Comparison of ENCODE assay signal across 22 mouse cellular contexts in the genomic region with DNA sequence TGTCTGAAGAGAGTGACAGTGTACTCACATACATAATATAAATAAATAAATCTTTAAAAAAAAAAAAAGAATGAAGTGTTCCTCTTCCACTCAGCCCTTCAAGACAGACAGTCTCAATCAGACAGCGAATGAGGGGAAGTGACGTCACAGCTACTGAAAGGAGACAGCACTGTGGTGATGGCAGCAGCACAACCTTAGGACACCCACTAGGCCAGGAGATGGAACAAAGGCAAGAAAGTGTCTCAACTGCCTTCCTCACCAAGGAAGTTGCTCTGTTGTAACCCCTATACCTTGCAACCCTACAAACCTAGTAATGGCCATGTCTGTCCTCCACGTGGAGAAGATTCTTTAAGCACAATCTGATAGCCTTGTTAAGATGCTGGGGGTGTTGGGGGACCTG.
"Had no signal": no experiment of that assay in that cellular context is flagged by ENCODE, and none has a peak within 500 bp of the region (broad histone marks: within the 10 kb centered on the region; RNA-seq: fewer than 3 reads in every experiment).

No protein-coding gene starts in this region.

- H3K4me1 ChIP-seq: neural tube, embryonic 15.5 days; stomach, embryonic 15.5 days had no signal

- DNase-seq: lung, adult 18-20 months; lung, embryonic 14.5 days; lung, postnatal 10 days; lung, postnatal 4 days; midbrain, embryonic 14.5 days; retina, postnatal 1 day; right cerebral cortex, adult 18-20 months; right cerebral cortex, postnatal 25 days; right cerebral cortex, postnatal 4 days; spleen, adult 18-20 months; thymus, adult 2 months; thymus, postnatal 25 days; thymus, postnatal 4 days had no signal

- H3K27me3 ChIP-seq: midbrain, embryonic 12.5 days; neural tube, embryonic 13.5 days; neural tube, embryonic 15.5 days; stomach, embryonic 15.5 days had no signal

- H3K36me3 ChIP-seq: stomach, embryonic 15.5 days had no signal

- H3K9me3 ChIP-seq: midbrain, embryonic 10.5 days; midbrain, embryonic 12.5 days; neural tube, embryonic 13.5 days; neural tube, embryonic 15.5 days; stomach, embryonic 15.5 days had no signal

- H3K27ac ChIP-seq: liver, embryonic 14.5 days; midbrain, embryonic 10.5 days; midbrain, embryonic 12.5 days; neural tube, embryonic 13.5 days; neural tube, embryonic 15.5 days; stomach, embryonic 15.5 days; stomach, postnatal 0 days had no signal

- H3K4me3 ChIP-seq: midbrain, embryonic 10.5 days; midbrain, embryonic 12.5 days; myocyte; neural tube, embryonic 13.5 days; neural tube, embryonic 15.5 days; stomach, embryonic 15.5 days had no signal

- ATAC-seq: midbrain, embryonic 16.5 days had no signal

- H3K4me2 ChIP-seq: lung, embryonic 14.5 days; midbrain, embryonic 12.5 days; neural tube, embryonic 13.5 days; neural tube, embryonic 15.5 days; stomach, embryonic 15.5 days had no signal

- H3K9ac ChIP-seq: liver, embryonic 14.5 days; lung, embryonic 14.5 days; midbrain, embryonic 12.5 days; neural tube, embryonic 13.5 days; neural tube, embryonic 15.5 days; stomach, embryonic 15.5 days had no signal
